Mouse (Mus musculus) heart, postnatal 0 days (tissue): Measurements from ENCODE around the gene Ankmy2.

Experiments used
- CTCF ChIP-seq: IDR thresholded peaks from 2 replicates; pipeline ENCODE4 v1.5.1; 2016; ENCODE audit warnings: antibody characterized with exemption, control low read depth, low read depth
- EP300 ChIP-seq: IDR thresholded peaks from 2 replicates; pipeline ENCODE4 v1.6.1; 2016; ENCODE audit warnings: antibody characterized with exemption, low read depth

- TF ChIP-seq EP300: no peak
- no peak for TF ChIP-seq CTCF
These were observed 33.4 kb downstream of the Ankmy2 start for GRCm38 (mm10) chr12:36190343-36190742.
